Comparison of ENCODE assay signal across 8 mouse cellular contexts in genomic region chr9:101073987-101074331, GRCm38 (mm10). TPM values are rescaled to one million over a fixed set of nuclear protein-coding genes. Genes with fewer than 3 reads are reported as not detected.
DNase-seq lines count a peak whose midpoint lies in the region; ATAC-seq and TF ChIP-seq lines count a peak whose summit lies in the region.

Gene Msl2, plus strand, starts transcription at chr9:101074101.

- H3K4me1 ChIP-seq in liver, adult 2 months (ENCODE audit: control insufficient read depth, insufficient read depth, low read length) = peaks cover 12% of the 10 kb centered on the region
- peaks cover 5% of the 10 kb centered on the region; the same call in 1 of the 2 replicates for H3K4me1 ChIP-seq in cortical plate, adult 2 months (ENCODE audit: control insufficient read depth, insufficient read depth, low read length)
- H3K4me1 ChIP-seq in heart, embryonic 11.5 days (ENCODE audit: control insufficient read depth, insufficient read depth, low read length) = peaks cover 11% of the 10 kb centered on the region
- peaks cover 27% of the 10 kb centered on the region for H3K4me1 ChIP-seq in midbrain, embryonic 15.5 days

- WGBS in liver, adult 2 months = 0% methylated on average over 39 of the region's 43 CpGs
- WGBS in heart, embryonic 11.5 days (ENCODE audit: insufficient replicate concordance) = 2% methylated on average over 23 of the region's 43 CpGs
- WGBS in midbrain, embryonic 15.5 days = 1% methylated on average over 31 of the region's 43 CpGs

- peaks cover 35% of the 10 kb centered on the region; the same call in 1 of the 2 replicates for H3K79me2 ChIP-seq in liver, adult 2 months (ENCODE audit: control insufficient read depth, insufficient read depth, low read length)

- H3K27ac ChIP-seq in liver, adult 2 months (replicated peaks; ENCODE audit: insufficient read depth, low read depth, low read length) = peak within 1 kb of the TSS; percentile 99
- peak within 1 kb of the TSS; percentile 100 for H3K27ac ChIP-seq in cortical plate, adult 2 months (ENCODE audit: insufficient read depth, low read length)
- H3K27ac ChIP-seq in heart, embryonic 11.5 days (ENCODE audit: low read depth, low read length) = peak within 1 kb of the TSS; percentile 100
- peak within 1 kb of the TSS; percentile 100 for H3K27ac ChIP-seq in midbrain, embryonic 15.5 days

- H3K4me2 ChIP-seq in heart, embryonic 11.5 days = peak within 1 kb of the TSS; percentile 89
- H3K4me2 ChIP-seq in midbrain, embryonic 15.5 days = peak within 1 kb of the TSS; percentile 91

- peak within 1 kb of the TSS; percentile 100 for H3K9ac ChIP-seq in liver, adult 2 months (ENCODE audit: low read depth, low read length)
- H3K9ac ChIP-seq in heart, embryonic 11.5 days (ENCODE audit: low read depth, low read length) = peak within 1 kb of the TSS; percentile 99
- H3K9ac ChIP-seq in midbrain, embryonic 15.5 days = peak within 1 kb of the TSS; percentile 99

- no peaks in the 10 kb centered on the region for H3K36me3 ChIP-seq in liver, adult 2 months (ENCODE audit: control insufficient read depth, insufficient read depth, low read length)
- no peaks in the 10 kb centered on the region for H3K36me3 ChIP-seq in heart, embryonic 11.5 days (ENCODE audit: control insufficient read depth, insufficient read depth, low read length)
- no peaks in the 10 kb centered on the region for H3K36me3 ChIP-seq in midbrain, embryonic 15.5 days (replicated peaks)

- no peaks in the 10 kb centered on the region for H3K27me3 ChIP-seq in liver, adult 2 months (ENCODE audit: control insufficient read depth, insufficient read depth, low read length)
- no peaks in the 10 kb centered on the region for H3K27me3 ChIP-seq in heart, embryonic 11.5 days (ENCODE audit: control insufficient read depth, insufficient read depth, low read length)
- H3K27me3 ChIP-seq in midbrain, embryonic 15.5 days (replicated peaks) = no peaks in the 10 kb centered on the region

- peak within 1 kb of the TSS; percentile 85 for H3K4me3 ChIP-seq in liver, adult 2 months (ENCODE audit: insufficient read depth, low read depth, low read length)
- peak within 1 kb of the TSS; percentile 94 for H3K4me3 ChIP-seq in cortical plate, adult 2 months (ENCODE audit: insufficient read depth, low read length)
- H3K4me3 ChIP-seq in heart, embryonic 11.5 days (ENCODE audit: low read depth, low read length) = peak within 1 kb of the TSS; percentile 98
- peak within 1 kb of the TSS; percentile 58 for H3K4me3 ChIP-seq in midbrain, embryonic 15.5 days

- TF ChIP-seq CTCF in liver, adult 2 months (IDR thresholded peaks at IDR 0.05; ENCODE audit: low read depth, low read length) = no peak
- TF ChIP-seq CTCF in cortical plate, adult 2 months (IDR thresholded peaks at IDR 0.05; ENCODE audit: extremely low read depth, insufficient read depth, low read length) = no peak

- H3K9me3 ChIP-seq in heart, embryonic 11.5 days (replicated peaks; ENCODE audit: control insufficient read depth, low read length) = no peaks in the 10 kb centered on the region; the same call in 1 of the 2 replicates
- H3K9me3 ChIP-seq in midbrain, embryonic 15.5 days = no peaks in the 10 kb centered on the region

- no peak for DNase-seq in liver, adult 2 months (ENCODE audit: extremely low read depth, low read depth, low spot score)
- DNase-seq in liver = no peak
- DNase-seq in left cerebral cortex, adult 18-20 months (ENCODE audit: low spot score in 2 of 2) = no peak
- no peak for DNase-seq in ovary, postnatal 10 days (ENCODE audit: low spot score)
- no peak for DNase-seq in cerebellum, adult 9-11 months

- peak; percentile 80 for TF ChIP-seq POLR2A in liver, adult 2 months (IDR thresholded peaks at IDR 0.05; ENCODE audit: extremely low read depth, insufficient read depth, low read length)
- TF ChIP-seq POLR2A in cortical plate, adult 2 months (IDR thresholded peaks at IDR 0.05; ENCODE audit: extremely low read depth, insufficient read depth, low read length) = peak; percentile 76

- peak; percentile 49 for ATAC-seq in heart, embryonic 11.5 days (replicated peaks; ENCODE audit: insufficient number of reproducible peaks, low FRiP score, low TSS enrichment)
- peak; percentile 79 for ATAC-seq in midbrain, embryonic 15.5 days (replicated peaks)

RNA-seq across cellular contexts. Expression of gene Msl2, which starts in this region (rescaled TPM):
- 13.6 and 19.1 TPM in 2 replicates for total RNA-seq in liver, adult 2 months (2014; rRNA removed)
- polyA plus RNA-seq in liver, adult 2 months (2012; rRNA removed) = 9.6 and 9.7 TPM in 2 replicates
- polyA plus RNA-seq in cortical plate, adult 2 months (2012; rRNA removed) = 24.7 and 26.4 TPM in 2 replicates
- 3.3 and 3.8 TPM in 2 replicates for polyA plus RNA-seq in heart, embryonic 11.5 days (2014; fragmentation: Nextera tagmentation; extraction: Ambion mirVana)
- total RNA-seq in left cerebral cortex, adult 18-20 months (2021) = 10 to 100 TPM; 63.0 to 63.5 TPM
- 4.5 and 4.8 TPM in 2 replicates for polyA plus RNA-seq in midbrain, embryonic 15.5 days (2015; fragmentation: Nextera tagmentation; extraction: Ambion mirVana)
